15 mouse cellular contexts compared by ENCODE assay signal in the genomic region with DNA sequence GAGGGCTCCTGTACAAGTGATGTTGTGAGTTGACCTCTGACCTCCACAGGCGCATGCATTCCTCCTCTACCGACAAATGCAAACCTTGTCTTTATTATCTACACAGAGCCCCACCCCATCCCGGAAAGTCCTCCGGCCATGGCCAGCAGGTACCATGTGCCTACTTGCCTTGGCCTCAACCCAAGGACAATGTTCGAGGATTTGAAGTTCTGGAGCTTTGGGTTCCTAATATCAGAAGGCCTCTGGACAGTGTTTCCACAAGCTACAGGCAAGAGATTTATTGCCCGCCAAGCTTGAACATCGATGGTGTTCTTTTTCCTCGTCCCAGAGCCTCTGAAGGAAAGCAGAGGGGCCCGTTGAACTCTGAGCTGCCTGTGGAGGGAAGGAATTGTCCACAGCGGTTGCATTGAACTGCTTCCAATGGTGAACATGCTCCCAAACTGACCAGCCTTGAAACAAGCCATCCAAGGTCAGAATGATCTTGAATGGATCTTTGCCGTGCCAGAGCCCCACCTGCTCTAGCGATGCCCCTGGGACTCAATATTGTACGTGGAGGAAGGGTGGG.
DNase-seq lines count a peak whose midpoint lies in the region; ATAC-seq and TF ChIP-seq lines count a peak whose summit lies in the region.
"Had no signal": no experiment of that assay in that cellular context is flagged by ENCODE, and none has a peak within 500 bp of the region (broad histone marks: within the 10 kb centered on the region; RNA-seq: fewer than 3 reads in every experiment).

No protein-coding gene starts in this region.

- 93% methylated on average over 13 of the region's 13 CpGs for WGBS in forebrain, embryonic 10.5 days
- 75% methylated on average over 13 of the region's 13 CpGs for WGBS in forebrain, postnatal 0 days
- WGBS in hindbrain, embryonic 11.5 days, result 86% methylated on average over 13 of the region's 13 CpGs
- WGBS in limb, embryonic 15.5 days, result 63% methylated on average over 13 of the region's 13 CpGs
- 55% methylated on average over 13 of the region's 13 CpGs for WGBS in intestine, embryonic 15.5 days

- H3K9me3 ChIP-seq in forebrain, embryonic 10.5 days, result no peaks in the 10 kb centered on the region; the same call in 1 of the 2 replicates
- H3K9me3 ChIP-seq in forebrain, postnatal 0 days (ENCODE audit: low read length), result no peaks in the 10 kb centered on the region
- H3K9me3 ChIP-seq in hindbrain, embryonic 11.5 days (ENCODE audit: control insufficient read depth, low read length), result no peaks in the 10 kb centered on the region
- H3K9me3 ChIP-seq in limb, embryonic 15.5 days, result no peaks in the 10 kb centered on the region
- no peaks in the 10 kb centered on the region for H3K9me3 ChIP-seq in intestine, embryonic 15.5 days
- H3K9me3 ChIP-seq: liver, embryonic 15.5 days had no signal

- H3K27ac ChIP-seq in forebrain, embryonic 10.5 days, result peak overlapping the region; percentile 83; the same call in 1 of the 2 replicates
- H3K27ac ChIP-seq in forebrain, postnatal 0 days (ENCODE audit: low read depth, low read length), result no peak overlapping the region
- peak overlapping the region; percentile 70 for H3K27ac ChIP-seq in hindbrain, embryonic 11.5 days (ENCODE audit: low read depth, low read length)
- 0 out of 2 replicates have a peak overlapping the region, but pooled peaks have one; percentile 22 for H3K27ac ChIP-seq in limb, embryonic 15.5 days
- H3K27ac ChIP-seq in intestine, embryonic 15.5 days, result no peak overlapping the region
- H3K27ac ChIP-seq: liver, embryonic 15.5 days had no signal

- peaks cover 42% of the 10 kb centered on the region for H3K27me3 ChIP-seq in forebrain, embryonic 10.5 days (ENCODE audit: poor library complexity, severe bottlenecking)
- no peaks in the 10 kb centered on the region for H3K27me3 ChIP-seq in forebrain, postnatal 0 days (ENCODE audit: insufficient read depth, low read length)
- H3K27me3 ChIP-seq in hindbrain, embryonic 11.5 days (ENCODE audit: control insufficient read depth, insufficient read depth, low read length), result no peaks in the 10 kb centered on the region
- no peaks in the 10 kb centered on the region for H3K27me3 ChIP-seq in limb, embryonic 15.5 days
- no peaks in the 10 kb centered on the region for H3K27me3 ChIP-seq in intestine, embryonic 15.5 days (replicated peaks)
- H3K27me3 ChIP-seq: liver, embryonic 15.5 days had no signal

- DNase-seq in forebrain, embryonic 10.5 days (ENCODE audit: extremely low spot score, low spot score), result no peak
- no peak for DNase-seq in forebrain, postnatal 0 days
- peak; percentile 39 for DNase-seq in adrenal gland, adult 8-10 months
- DNase-seq in hindbrain, embryonic 11.5 days (ENCODE audit: low spot score), result no peak
- no peak for DNase-seq in adipocyte (ENCODE audit: low spot score)
- DNase-seq: cerebellum, adult 9-10 months; heart, adult 11 months; kidney, adult 8-10 months; kidney, postnatal 36 days; lung, postnatal 14 days; thymus, adult 2 months had no signal

- H3K9ac ChIP-seq in forebrain, postnatal 0 days, result no peak overlapping the region
- H3K9ac ChIP-seq in hindbrain, embryonic 11.5 days (ENCODE audit: low read depth, low read length), result no peak overlapping the region
- H3K9ac ChIP-seq in limb, embryonic 15.5 days, result no peak overlapping the region
- no peak overlapping the region for H3K9ac ChIP-seq in intestine, embryonic 15.5 days
- H3K9ac ChIP-seq: liver, embryonic 15.5 days had no signal

- peaks cover 46% of the 10 kb centered on the region for H3K4me1 ChIP-seq in forebrain, embryonic 10.5 days
- peaks cover 20% of the 10 kb centered on the region for H3K4me1 ChIP-seq in forebrain, postnatal 0 days (ENCODE audit: insufficient read depth)
- H3K4me1 ChIP-seq in hindbrain, embryonic 11.5 days (replicated peaks; ENCODE audit: control insufficient read depth, insufficient read depth, low read length), result peaks cover 12% of the 10 kb centered on the region
- H3K4me1 ChIP-seq in limb, embryonic 15.5 days, result peaks cover 43% of the 10 kb centered on the region
- 0 out of 2 replicates have a peak, but pooled peaks cover 4% of the 10 kb centered on the region for H3K4me1 ChIP-seq in intestine, embryonic 15.5 days (replicated peaks)
- H3K4me1 ChIP-seq: liver, embryonic 15.5 days had no signal

- ATAC-seq in forebrain, postnatal 0 days, result no peak
- ATAC-seq in hindbrain, embryonic 11.5 days (ENCODE audit: low FRiP score), result no peak
- no peak for ATAC-seq in limb, embryonic 15.5 days (ENCODE audit: insufficient number of reproducible peaks, low FRiP score, low TSS enrichment, low read depth)
- no peak for ATAC-seq in monocyte, adult 5-6 weeks (replicated peaks; ENCODE audit: insufficient number of reproducible peaks, low FRiP score, low TSS enrichment, poor library complexity, severe bottlenecking)
- ATAC-seq in intestine, embryonic 15.5 days, result no peak

- H3K4me3 ChIP-seq in forebrain, embryonic 10.5 days, result no peak overlapping the region
- H3K4me3 ChIP-seq in forebrain, postnatal 0 days (ENCODE audit: low read depth, low read length), result no peak overlapping the region
- H3K4me3 ChIP-seq in hindbrain, embryonic 11.5 days (ENCODE audit: low read depth, low read length), result no peak overlapping the region
- H3K4me3 ChIP-seq in limb, embryonic 15.5 days, result no peak overlapping the region
- H3K4me3 ChIP-seq in intestine, embryonic 15.5 days (replicated peaks), result no peak overlapping the region
- H3K4me3 ChIP-seq: liver, embryonic 15.5 days had no signal

- TF ChIP-seq CTCF in forebrain, postnatal 0 days (IDR thresholded peaks at IDR 0.05; ENCODE audit: low read depth), result no peak

- H3K4me2 ChIP-seq in forebrain, postnatal 0 days (ENCODE audit: low read depth), result no peak overlapping the region
- H3K4me2 ChIP-seq in hindbrain, embryonic 11.5 days (replicated peaks; ENCODE audit: low read depth, low read length), result no peak overlapping the region
- no peak overlapping the region for H3K4me2 ChIP-seq in limb, embryonic 15.5 days
- H3K4me2 ChIP-seq in intestine, embryonic 15.5 days (replicated peaks), result no peak overlapping the region
- H3K4me2 ChIP-seq: liver, embryonic 15.5 days had no signal

- no peaks in the 10 kb centered on the region for H3K36me3 ChIP-seq in forebrain, embryonic 10.5 days (replicated peaks)
- no peaks in the 10 kb centered on the region for H3K36me3 ChIP-seq in forebrain, postnatal 0 days (ENCODE audit: insufficient read depth)
- H3K36me3 ChIP-seq in hindbrain, embryonic 11.5 days (ENCODE audit: control insufficient read depth, insufficient read depth, low read length), result no peaks in the 10 kb centered on the region
- no peaks in the 10 kb centered on the region for H3K36me3 ChIP-seq in limb, embryonic 15.5 days
- no peaks in the 10 kb centered on the region for H3K36me3 ChIP-seq in intestine, embryonic 15.5 days
- H3K36me3 ChIP-seq: liver, embryonic 15.5 days had no signal

Comparison
In these comparisons a context has a peak if more than half of its experiments do, and no peak if none do; other contexts are left out.
1. H3K27ac ChIP-seq: peak in forebrain, embryonic 10.5 days (single experiment), hindbrain, embryonic 11.5 days (single experiment) and limb, embryonic 15.5 days (single experiment); none in forebrain, postnatal 0 days (single experiment) and intestine, embryonic 15.5 days (single experiment).